Comparison of ENCODE assay signal across 8 mouse cellular contexts in genomic region chr10:66909204-66909889, GRCm38 (mm10).
DNase-seq lines count a peak whose midpoint lies in the region; ATAC-seq and TF ChIP-seq lines count a peak whose summit lies in the region.
"Had no signal": no experiment of that assay in that cellular context is flagged by ENCODE, and none has a peak within 500 bp of the region (broad histone marks: within the 10 kb centered on the region; RNA-seq: fewer than 3 reads in every experiment).

No protein-coding gene starts in this region.

- no peak overlapping the region for H3K27ac ChIP-seq in cortical plate, adult 2 months (ENCODE audit: insufficient read depth, low read length)
- no peak overlapping the region for H3K27ac ChIP-seq in hindbrain, embryonic 11.5 days (ENCODE audit: low read depth, low read length)
- peak overlapping the region; percentile 81; the same call in 1 of the 2 replicates for H3K27ac ChIP-seq in liver, postnatal 0 days (ENCODE audit: low read depth)

- H3K9me3 ChIP-seq in hindbrain, embryonic 11.5 days (ENCODE audit: control insufficient read depth, low read length), result no peaks in the 10 kb centered on the region
- no peaks in the 10 kb centered on the region for H3K9me3 ChIP-seq in liver, postnatal 0 days (ENCODE audit: low read length)
- H3K9me3 ChIP-seq: heart, embryonic 15.5 days had no signal

- no peak overlapping the region for H3K4me3 ChIP-seq in cortical plate, adult 2 months (ENCODE audit: insufficient read depth, low read length)
- H3K4me3 ChIP-seq in hindbrain, embryonic 11.5 days (ENCODE audit: low read depth, low read length), result no peak overlapping the region
- no peak overlapping the region for H3K4me3 ChIP-seq in liver, postnatal 0 days (ENCODE audit: low read depth, low read length)
- H3K4me3 ChIP-seq: heart, embryonic 15.5 days had no signal

- no peak overlapping the region for H3K9ac ChIP-seq in hindbrain, embryonic 11.5 days (ENCODE audit: low read depth, low read length)
- H3K9ac ChIP-seq in liver, postnatal 0 days (replicated peaks), result no peak overlapping the region
- H3K9ac ChIP-seq: heart, embryonic 15.5 days had no signal

- DNase-seq in ovary, postnatal 14 days (ENCODE audit: low spot score), result peak; percentile 51
- DNase-seq in ovary, postnatal 10 days (ENCODE audit: low spot score), result no peak
- DNase-seq in R1 (ENCODE audit: low read depth, low spot score), result peak; percentile 74
- DNase-seq in hindbrain, embryonic 11.5 days (ENCODE audit: low spot score), result peak; percentile 87
- DNase-seq in liver, postnatal 0 days, result peak; percentile 76
- peak; percentile 51 for DNase-seq in retina, adult 2 months (ENCODE audit: low read depth, low spot score)

- TF ChIP-seq POLR2A in cortical plate, adult 2 months (IDR thresholded peaks at IDR 0.05; ENCODE audit: extremely low read depth, insufficient read depth, low read length), result no peak

- TF ChIP-seq EP300 in liver, postnatal 0 days (IDR thresholded peaks at IDR 0.05; ENCODE audit: low read depth), result peak; percentile 42; the same call in 1 of the 2 replicates

- H3K4me2 ChIP-seq in hindbrain, embryonic 11.5 days (replicated peaks; ENCODE audit: low read depth, low read length), result no peak overlapping the region
- H3K4me2 ChIP-seq in liver, postnatal 0 days (ENCODE audit: low read depth, low read length), result no peak overlapping the region

- peaks cover 4% of the 10 kb centered on the region for H3K4me1 ChIP-seq in cortical plate, adult 2 months (ENCODE audit: control insufficient read depth, insufficient read depth, low read length)
- peaks cover 4% of the 10 kb centered on the region for H3K4me1 ChIP-seq in hindbrain, embryonic 11.5 days (replicated peaks; ENCODE audit: control insufficient read depth, insufficient read depth, low read length)
- H3K4me1 ChIP-seq in liver, postnatal 0 days (ENCODE audit: insufficient read depth), result peaks cover 20% of the 10 kb centered on the region

- peak; percentile 34; the same call in 1 of the 2 replicates for ATAC-seq in hindbrain, embryonic 11.5 days (ENCODE audit: low FRiP score)
- ATAC-seq in liver, postnatal 0 days, result peak; percentile 50

- no peaks in the 10 kb centered on the region for H3K27me3 ChIP-seq in hindbrain, embryonic 11.5 days (ENCODE audit: control insufficient read depth, insufficient read depth, low read length)
- no peaks in the 10 kb centered on the region for H3K27me3 ChIP-seq in liver, postnatal 0 days (ENCODE audit: insufficient read depth, low read length)
- H3K27me3 ChIP-seq: heart, embryonic 15.5 days had no signal

- H3K36me3 ChIP-seq in hindbrain, embryonic 11.5 days (ENCODE audit: control insufficient read depth, insufficient read depth, low read length), result no peaks in the 10 kb centered on the region
- H3K36me3 ChIP-seq in liver, postnatal 0 days (replicated peaks; ENCODE audit: insufficient read depth, low read length), result no peaks in the 10 kb centered on the region
- H3K36me3 ChIP-seq: heart, embryonic 15.5 days had no signal

- peak; percentile 77 for TF ChIP-seq CTCF in cortical plate, adult 2 months (IDR thresholded peaks at IDR 0.05; ENCODE audit: extremely low read depth, insufficient read depth, low read length)
- TF ChIP-seq CTCF in liver, postnatal 0 days (IDR thresholded peaks at IDR 0.05; ENCODE audit: low read depth), result peak; percentile 92

- 19% methylated on average over 12 of the region's 12 CpGs for WGBS in hindbrain, embryonic 11.5 days
- WGBS in liver, postnatal 0 days (ENCODE audit: insufficient replicate concordance), result 13% methylated on average over 12 of the region's 12 CpGs
